Mouse (Mus musculus): ENCODE results near the gene Cpne2. TPM values are rescaled to one million over a fixed set of nuclear protein-coding genes. Genes with fewer than 3 reads are reported as not detected.

Cpne2 gene
- polyA plus RNA-seq, 1 experiment from 2014 or later, result 11.2 TPM

DNA sequence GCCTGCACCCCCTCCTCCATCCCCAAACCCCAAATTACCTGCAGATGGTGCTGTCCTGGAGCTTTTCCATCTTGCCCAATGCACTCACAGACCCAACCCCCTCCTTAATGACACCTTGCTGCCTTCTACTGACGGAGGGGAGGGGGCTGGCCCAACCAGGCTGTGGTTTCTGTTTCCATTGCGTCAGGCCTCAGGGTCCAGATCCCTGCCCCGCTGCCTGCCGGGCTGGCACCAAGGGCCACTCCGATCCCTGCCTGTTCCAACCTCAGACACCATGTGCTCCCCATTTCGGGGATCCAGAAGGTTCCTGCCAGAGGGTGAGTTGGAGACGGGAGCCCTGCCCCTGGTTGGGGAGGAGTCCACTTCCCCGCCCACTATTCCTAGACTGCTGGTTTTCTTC, 11.2 kb downstream of the Cpne2 start:
- Histone ChIP-seq H3K27ac (ENCODE audit: low read depth, low read length) (no peak overlapping the region), H3K9me3 (ENCODE audit: control insufficient read depth, low read length) (no peaks in the 10 kb centered on the region), H3K4me3 (ENCODE audit: low read depth, low read length) (no peak overlapping the region), H3K4me2 (ENCODE audit: low read depth) (no peak overlapping the region), H3K27me3 (ENCODE audit: control insufficient read depth, insufficient read depth, low read length) (no peaks in the 10 kb centered on the region), H3K9ac (ENCODE audit: low read length) (no peak overlapping the region), H3K4me1 (ENCODE audit: control insufficient read depth, insufficient read depth, low read length) (no peaks in the 10 kb centered on the region), H3K36me3 (ENCODE audit: control insufficient read depth, insufficient read depth, low read length) (no peaks in the 10 kb centered on the region)
- ATAC-seq (ENCODE audit: insufficient read depth, low FRiP score, low TSS enrichment) (no peak), DNase-seq (ENCODE audit: low spot score) (no peak)
- 67% methylated on average over 8 of the region's 8 CpGs for WGBS

DNA sequence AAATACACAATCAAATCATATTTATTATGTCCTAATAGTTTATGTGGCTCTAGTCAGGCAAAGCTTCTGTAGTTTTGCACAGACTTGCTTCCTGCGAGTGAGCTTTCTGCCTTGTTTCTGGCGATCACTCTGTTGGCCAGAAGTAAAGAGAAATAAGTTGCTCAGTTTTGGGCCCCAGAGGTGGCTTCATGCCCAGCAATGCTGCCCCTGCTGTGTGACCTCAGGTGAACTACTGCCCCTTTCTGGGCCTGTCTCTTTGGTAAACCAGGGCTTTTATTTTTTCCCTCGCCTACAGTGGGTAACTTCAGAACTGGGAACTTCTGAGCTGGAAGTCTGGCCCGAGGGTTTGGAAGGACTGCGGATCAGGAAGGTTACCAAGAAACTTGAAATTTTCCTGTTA, 16.3 kb downstream of the Cpne2 start:
- Histone ChIP-seq H3K27ac (ENCODE audit: low read depth, low read length) (no peak overlapping the region), H3K4me1 (ENCODE audit: control insufficient read depth, insufficient read depth, low read length) (peaks cover 16% of the 10 kb centered on the region), H3K4me2 (ENCODE audit: low read depth) (no peak overlapping the region), H3K27me3 (ENCODE audit: control insufficient read depth, insufficient read depth, low read length) (no peaks in the 10 kb centered on the region), H3K4me3 (ENCODE audit: low read depth, low read length) (no peak overlapping the region), H3K36me3 (ENCODE audit: control insufficient read depth, insufficient read depth, low read length) (no peaks in the 10 kb centered on the region), H3K9me3 (ENCODE audit: control insufficient read depth, low read length) (no peaks in the 10 kb centered on the region), H3K9ac (ENCODE audit: low read length) (no peak overlapping the region)
- 83% methylated on average over 5 of the region's 5 CpGs for WGBS
- ATAC-seq (ENCODE audit: insufficient read depth, low FRiP score, low TSS enrichment), result no peak
- no peak for DNase-seq (ENCODE audit: low spot score)

DNA sequence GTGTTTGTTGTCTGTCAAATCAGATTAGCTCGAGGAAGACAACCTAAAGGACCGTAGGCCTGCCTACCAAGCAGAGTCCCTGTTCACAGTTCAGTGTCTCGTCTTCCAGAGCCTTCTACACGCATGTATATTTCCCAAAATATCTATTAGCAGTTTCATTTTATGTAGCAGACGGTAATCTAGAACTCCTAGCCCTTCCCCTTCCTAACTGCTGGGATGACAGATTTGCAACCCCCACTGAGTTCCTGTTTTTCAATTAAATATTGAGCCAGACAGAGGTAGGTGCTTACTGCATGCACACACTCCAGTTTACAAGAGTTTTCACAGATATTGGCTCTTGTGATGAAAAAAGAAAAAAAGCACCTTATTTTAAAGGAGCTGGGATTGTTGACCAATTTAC, 16.7 kb downstream of the Cpne2 start:
- no peak overlapping the region for H3K9ac ChIP-seq (ENCODE audit: low read length)
- ATAC-seq (ENCODE audit: insufficient read depth, low FRiP score, low TSS enrichment) (no peak), DNase-seq (ENCODE audit: low spot score) (no peak)
- H3K9me3 ChIP-seq (ENCODE audit: control insufficient read depth, low read length), result no peaks in the 10 kb centered on the region
- H3K36me3 ChIP-seq (ENCODE audit: control insufficient read depth, insufficient read depth, low read length), result no peaks in the 10 kb centered on the region
- WGBS, result 67% methylated on average over 5 of the region's 5 CpGs
- H3K27ac ChIP-seq (ENCODE audit: low read depth, low read length), result no peak overlapping the region
- H3K27me3 ChIP-seq (ENCODE audit: control insufficient read depth, insufficient read depth, low read length), result no peaks in the 10 kb centered on the region
- peaks cover 16% of the 10 kb centered on the region for H3K4me1 ChIP-seq (ENCODE audit: control insufficient read depth, insufficient read depth, low read length)
- H3K4me3 ChIP-seq (ENCODE audit: low read depth, low read length), result no peak overlapping the region
- no peak overlapping the region for H3K4me2 ChIP-seq (ENCODE audit: low read depth)

DNA sequence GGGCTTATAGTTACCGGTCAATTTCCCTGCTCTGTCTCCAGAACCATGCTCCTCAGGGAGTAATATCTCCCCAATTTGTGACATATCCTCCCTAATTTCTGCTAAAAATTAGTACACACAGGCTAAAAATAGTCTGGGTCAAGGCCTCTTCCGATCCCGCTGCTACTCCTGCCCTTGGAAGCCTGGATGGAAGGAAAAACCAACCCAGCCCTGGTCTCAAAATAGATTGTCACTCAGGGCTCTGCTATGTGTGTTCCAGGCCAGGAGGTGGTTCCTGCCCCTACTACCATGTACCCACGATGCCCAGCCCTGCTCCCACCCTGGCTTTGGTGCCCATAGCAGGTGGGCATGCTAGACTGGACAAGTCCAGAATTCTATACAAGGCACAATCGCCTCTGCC, 17.2 kb downstream of the Cpne2 start:
- no peaks in the 10 kb centered on the region for H3K27me3 ChIP-seq (ENCODE audit: control insufficient read depth, insufficient read depth, low read length)
- no peaks in the 10 kb centered on the region for H3K9me3 ChIP-seq (ENCODE audit: control insufficient read depth, low read length)
- no peak overlapping the region for H3K9ac ChIP-seq (ENCODE audit: low read length)
- H3K4me3 ChIP-seq (ENCODE audit: low read depth, low read length), result no peak overlapping the region
- no peak overlapping the region for H3K4me2 ChIP-seq (ENCODE audit: low read depth)
- peaks cover 16% of the 10 kb centered on the region for H3K4me1 ChIP-seq (ENCODE audit: control insufficient read depth, insufficient read depth, low read length)
- DNase-seq (ENCODE audit: low spot score) (no peak), ATAC-seq (ENCODE audit: insufficient read depth, low FRiP score, low TSS enrichment) (no peak)
- 88% methylated on average over 5 of the region's 5 CpGs for WGBS
- H3K36me3 ChIP-seq (ENCODE audit: control insufficient read depth, insufficient read depth, low read length), result no peaks in the 10 kb centered on the region
- no peak overlapping the region for H3K27ac ChIP-seq (ENCODE audit: low read depth, low read length)

DNA sequence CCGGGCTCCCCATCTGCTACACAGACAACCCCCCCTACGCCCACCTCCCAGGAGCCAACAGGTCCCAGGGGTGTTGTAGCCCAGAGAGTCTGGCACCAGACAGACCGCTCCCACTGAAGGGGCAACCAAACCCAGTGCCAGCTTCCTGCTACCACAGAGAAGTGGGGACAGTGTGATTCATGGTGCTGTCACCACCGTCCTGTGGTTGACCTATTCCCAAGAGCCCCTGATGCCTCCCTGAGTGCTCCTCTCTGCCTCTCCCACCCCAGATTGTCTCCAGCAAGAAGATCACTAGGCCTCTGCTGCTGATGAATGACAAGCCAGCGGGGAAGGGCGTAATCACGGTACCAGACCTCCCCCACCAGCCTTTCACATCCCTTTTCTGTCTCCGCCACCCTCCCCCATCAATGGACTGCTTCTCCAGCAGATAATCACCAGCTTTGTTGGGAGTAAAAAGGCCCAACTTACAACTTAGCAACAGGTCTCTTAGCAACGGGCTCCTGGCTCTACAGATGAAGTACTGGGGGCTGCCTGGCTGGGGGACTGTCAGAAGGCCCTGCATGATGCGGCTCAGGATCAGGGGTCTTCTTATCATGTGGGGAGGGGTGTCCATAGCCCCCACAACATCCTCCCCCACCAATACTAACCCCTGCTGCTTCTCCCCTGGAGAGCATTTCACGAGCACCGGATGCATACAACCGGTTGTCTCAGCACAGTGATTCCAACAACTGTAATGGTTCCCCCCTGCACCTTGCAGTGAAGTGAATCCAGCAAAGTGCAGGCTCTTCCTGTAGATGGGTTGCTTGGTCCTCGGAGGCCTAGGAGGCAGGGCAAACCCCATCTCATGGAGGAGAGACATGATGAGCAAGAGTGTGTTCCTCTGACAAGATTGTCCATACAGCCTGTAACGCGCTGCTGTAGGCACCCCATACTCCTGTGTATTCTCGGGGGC, 19.0 kb downstream of the Cpne2 start:
- WGBS, result 37% methylated on average over 17 of the region's 17 CpGs
- Histone ChIP-seq H3K4me3 (ENCODE audit: low read depth, low read length) (no peak overlapping the region), H3K9ac (ENCODE audit: low read length) (peak overlapping the region; percentile 10; the same call in 1 of the 2 replicates), H3K27ac (ENCODE audit: low read depth, low read length) (0 out of 2 replicates have a peak overlapping the region, but pooled peaks have one; percentile 20), H3K4me2 (ENCODE audit: low read depth) (no peak overlapping the region), H3K4me1 (ENCODE audit: control insufficient read depth, insufficient read depth, low read length) (peaks cover 16% of the 10 kb centered on the region), H3K36me3 (ENCODE audit: control insufficient read depth, insufficient read depth, low read length) (no peaks in the 10 kb centered on the region), H3K27me3 (ENCODE audit: control insufficient read depth, insufficient read depth, low read length) (no peaks in the 10 kb centered on the region), H3K9me3 (ENCODE audit: control insufficient read depth, low read length) (no peaks in the 10 kb centered on the region)
- ATAC-seq (ENCODE audit: insufficient read depth, low FRiP score, low TSS enrichment) (peak; percentile 87), DNase-seq (ENCODE audit: low spot score) (peak; percentile 77)

DNA sequence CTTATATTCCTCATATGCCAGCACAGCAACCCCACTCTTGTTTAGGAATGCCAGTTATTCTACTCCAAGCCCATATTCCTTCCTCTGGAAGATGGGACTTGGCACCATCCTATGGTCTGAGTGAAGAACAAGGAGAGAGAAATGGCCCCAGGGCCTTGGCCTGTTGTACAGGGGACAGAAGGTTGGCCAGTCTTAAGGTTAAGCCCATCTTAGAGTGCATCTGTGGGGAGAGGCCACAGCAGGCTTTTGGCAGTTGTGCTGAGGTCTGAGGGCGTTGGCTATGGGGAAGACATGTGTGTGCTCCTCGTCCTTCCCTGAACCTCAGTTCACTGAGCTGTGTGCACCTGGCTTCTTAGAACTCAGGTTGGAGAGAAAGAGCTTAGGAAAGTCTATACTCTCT, 19.9 kb downstream of the Cpne2 start:
- no peak for ATAC-seq (ENCODE audit: insufficient read depth, low FRiP score, low TSS enrichment)
- no peaks in the 10 kb centered on the region for H3K27me3 ChIP-seq (ENCODE audit: control insufficient read depth, insufficient read depth, low read length)
- WGBS, result 67% methylated on average over 2 of the region's 2 CpGs

DNA sequence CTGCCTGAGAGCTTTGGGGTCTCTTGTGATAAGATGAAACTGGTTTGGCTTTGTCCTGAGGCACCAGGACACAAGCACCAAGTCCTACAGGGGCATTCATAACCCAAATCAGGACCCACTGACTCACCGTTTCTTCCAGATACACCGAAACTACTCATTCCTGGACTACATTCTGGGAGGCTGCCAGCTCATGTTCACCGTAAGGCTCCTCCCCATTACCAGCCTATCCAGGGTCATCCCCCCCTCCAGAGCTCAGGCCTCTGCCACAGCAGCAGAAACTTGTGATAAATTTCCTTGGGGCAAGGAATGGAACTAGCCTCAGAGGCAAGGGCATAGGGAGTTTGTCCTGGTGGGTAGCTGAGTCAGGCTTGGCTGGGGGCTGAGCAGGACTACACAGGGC, 24.5 kb downstream of the Cpne2 start:
- peaks cover 10% of the 10 kb centered on the region for H3K4me1 ChIP-seq (ENCODE audit: control insufficient read depth, insufficient read depth, low read length)
- H3K36me3 ChIP-seq (ENCODE audit: control insufficient read depth, insufficient read depth, low read length), result no peaks in the 10 kb centered on the region
- ATAC-seq (ENCODE audit: insufficient read depth, low FRiP score, low TSS enrichment) (no peak), DNase-seq (ENCODE audit: low spot score) (no peak)
- H3K27ac ChIP-seq (ENCODE audit: low read depth, low read length), result no peak overlapping the region
- H3K9me3 ChIP-seq (ENCODE audit: control insufficient read depth, low read length), result no peaks in the 10 kb centered on the region
- no peak overlapping the region for H3K9ac ChIP-seq (ENCODE audit: low read length)
- H3K4me3 ChIP-seq (ENCODE audit: low read depth, low read length), result no peak overlapping the region
- WGBS, result 92% methylated on average over 3 of the region's 3 CpGs
- no peaks in the 10 kb centered on the region for H3K27me3 ChIP-seq (ENCODE audit: control insufficient read depth, insufficient read depth, low read length)
- H3K4me2 ChIP-seq (ENCODE audit: low read depth), result no peak overlapping the region

More for the DNA sequence above, 19.9 kb downstream of the Cpne2 start:
- Histone ChIP-seq H3K9me3 (ENCODE audit: control insufficient read depth, low read length) (no peaks in the 10 kb centered on the region), H3K36me3 (ENCODE audit: control insufficient read depth, insufficient read depth, low read length) (no peaks in the 10 kb centered on the region), H3K4me2 (ENCODE audit: low read depth) (no peak overlapping the region), H3K9ac (ENCODE audit: low read length) (no peak overlapping the region), H3K4me1 (ENCODE audit: control insufficient read depth, insufficient read depth, low read length) (peaks cover 16% of the 10 kb centered on the region), H3K27ac (ENCODE audit: low read depth, low read length) (no peak overlapping the region), H3K4me3 (ENCODE audit: low read depth, low read length) (no peak overlapping the region)
- no peak for DNase-seq (ENCODE audit: low spot score)

DNA sequence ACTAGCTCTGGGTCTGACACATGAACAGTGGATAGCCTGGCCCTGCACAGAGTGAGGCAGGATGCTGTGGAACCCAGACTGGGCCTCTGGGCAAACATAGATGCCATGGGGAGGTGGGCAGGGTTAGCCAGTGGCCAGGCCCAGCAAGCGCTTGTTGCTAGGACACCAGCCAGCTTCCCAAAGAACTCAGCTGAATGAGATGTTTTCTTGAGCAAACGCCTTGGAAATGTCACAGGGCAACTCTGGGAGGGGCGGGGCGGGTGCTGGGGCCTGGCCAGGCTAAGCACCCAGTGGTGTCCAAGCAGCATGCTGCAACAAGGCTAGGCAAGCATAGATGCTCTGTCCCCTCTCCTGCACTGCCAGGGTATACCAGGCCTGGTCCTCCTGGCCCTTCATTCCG, 28.5 kb downstream of the Cpne2 start:
- no peak overlapping the region for H3K27ac ChIP-seq (ENCODE audit: low read depth, low read length)
- no peaks in the 10 kb centered on the region for H3K27me3 ChIP-seq (ENCODE audit: control insufficient read depth, insufficient read depth, low read length)
- H3K4me2 ChIP-seq (ENCODE audit: low read depth), result no peak overlapping the region
- H3K9ac ChIP-seq (ENCODE audit: low read length), result no peak overlapping the region
- WGBS, result 40% methylated on average over 5 of the region's 5 CpGs
- H3K9me3 ChIP-seq (ENCODE audit: control insufficient read depth, low read length), result no peaks in the 10 kb centered on the region
- H3K4me1 ChIP-seq (ENCODE audit: control insufficient read depth, insufficient read depth, low read length), result peaks cover 8% of the 10 kb centered on the region; the same call in 1 of the 2 replicates
- DNase-seq (ENCODE audit: low spot score) (peak; percentile 65), ATAC-seq (ENCODE audit: insufficient read depth, low FRiP score, low TSS enrichment) (peak; percentile 75)
- H3K36me3 ChIP-seq (ENCODE audit: control insufficient read depth, insufficient read depth, low read length), result no peaks in the 10 kb centered on the region
- H3K4me3 ChIP-seq (ENCODE audit: low read depth, low read length), result no peak overlapping the region

DNA sequence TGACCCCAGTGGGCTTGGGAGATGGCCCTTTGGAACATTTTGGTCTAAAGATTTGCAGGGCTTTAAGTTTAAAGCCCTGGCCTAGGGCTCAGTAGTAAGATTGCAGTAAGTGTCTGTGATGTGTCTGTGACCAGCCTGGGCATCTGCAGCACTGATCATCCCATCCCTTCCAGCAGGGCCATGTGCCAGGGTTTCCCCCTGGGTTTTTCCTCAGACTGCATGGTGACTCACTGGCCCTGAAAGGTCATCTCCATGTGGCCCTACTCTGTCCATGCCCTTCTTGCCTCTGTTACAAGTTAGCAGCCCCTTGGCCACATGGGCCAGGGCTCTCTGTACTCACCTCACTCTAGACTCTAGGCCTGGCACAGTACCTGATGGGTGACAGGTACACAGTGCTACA, 31.6 kb downstream of the Cpne2 start:
- H3K27me3 ChIP-seq (ENCODE audit: control insufficient read depth, insufficient read depth, low read length), result no peaks in the 10 kb centered on the region
- DNase-seq (ENCODE audit: low spot score), result no peak
- ATAC-seq (ENCODE audit: insufficient read depth, low FRiP score, low TSS enrichment), result no peak
- H3K9me3 ChIP-seq (ENCODE audit: control insufficient read depth, low read length), result no peaks in the 10 kb centered on the region
- no peak overlapping the region for H3K4me3 ChIP-seq (ENCODE audit: low read depth, low read length)
- H3K36me3 ChIP-seq (ENCODE audit: control insufficient read depth, insufficient read depth, low read length), result no peaks in the 10 kb centered on the region
- no peak overlapping the region for H3K27ac ChIP-seq (ENCODE audit: low read depth, low read length)
- peaks cover 20% of the 10 kb centered on the region for H3K4me1 ChIP-seq (ENCODE audit: control insufficient read depth, insufficient read depth, low read length)
- H3K4me2 ChIP-seq (ENCODE audit: low read depth), result no peak overlapping the region
- no peak overlapping the region for H3K9ac ChIP-seq (ENCODE audit: low read length)

Data from neural tube, embryonic 11.5 days (tissue).